Mouse (Mus musculus): ENCODE measurements at regions not wholly inside any gene's neighbourhood (a gene's known extent, or its start where the extent isn't known, plus 50 kb on each side); places are given as distances from the start of the nearest gene placed in this dataset.

GRCm38 (mm10) chr2:44470953-44471352 is 456.5 kb downstream of the Gtdc1 start:
- TF ChIP-seq CTCF (IDR thresholded peaks at IDR 0.05; ENCODE audit: low read depth, low read length) (no peak), POLR2A (IDR thresholded peaks at IDR 0.05; ENCODE audit: extremely low read depth, insufficient read depth, low read length) (no peak)

Measured in liver, adult 2 months (tissue).